Mouse (Mus musculus) cerebellum, postnatal 25 days (tissue): Measurements from ENCODE around the gene Phlda2.

Source experiments
- DNase-seq, 2 experiments: peaks; one replicate each; pipeline ENCODE4 v3.0.0; 2021; ENCODE audit warnings: mixed read lengths in 2 of 2

Gene Phlda2

DNA sequence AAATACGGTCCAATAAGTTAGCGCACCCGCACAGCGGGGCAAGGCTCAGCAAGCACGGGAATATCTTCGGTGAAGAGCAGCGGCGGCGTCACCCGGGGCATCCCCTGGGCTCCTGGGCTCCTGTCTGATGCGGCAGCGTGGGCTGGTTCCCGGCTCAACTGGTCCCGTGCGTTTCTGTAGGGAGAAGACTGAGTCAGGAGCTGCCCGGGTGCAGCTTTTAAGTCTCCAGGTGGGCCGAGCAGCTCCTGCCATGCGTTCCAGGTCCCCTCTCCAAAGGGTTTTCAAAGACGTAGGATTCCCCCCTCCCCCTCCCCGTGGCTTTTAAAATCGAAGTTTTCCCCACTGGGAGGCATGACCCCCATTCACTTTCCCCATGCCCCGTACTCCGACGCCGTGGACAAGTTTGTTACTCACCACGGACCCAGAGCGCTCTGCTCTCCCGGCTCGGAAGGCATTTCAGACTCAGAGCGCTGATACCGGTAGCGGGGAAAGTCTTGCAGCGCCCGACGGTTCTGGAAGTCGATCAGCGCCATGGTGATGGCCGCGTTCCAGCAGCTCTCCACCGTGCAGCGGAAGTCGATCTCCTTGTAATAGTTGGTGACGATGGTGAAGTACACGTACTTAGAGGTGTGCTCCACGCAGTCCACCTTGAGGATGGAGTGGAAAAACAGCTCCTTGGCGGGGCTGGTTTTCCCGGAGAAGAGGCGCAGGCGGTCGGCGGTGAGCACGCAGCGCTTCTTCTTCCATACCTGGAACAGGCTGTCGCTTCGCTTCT, 1.1 kb downstream of the Phlda2 start:
- DNase-seq = peak; percentile 26 to 42

DNA sequence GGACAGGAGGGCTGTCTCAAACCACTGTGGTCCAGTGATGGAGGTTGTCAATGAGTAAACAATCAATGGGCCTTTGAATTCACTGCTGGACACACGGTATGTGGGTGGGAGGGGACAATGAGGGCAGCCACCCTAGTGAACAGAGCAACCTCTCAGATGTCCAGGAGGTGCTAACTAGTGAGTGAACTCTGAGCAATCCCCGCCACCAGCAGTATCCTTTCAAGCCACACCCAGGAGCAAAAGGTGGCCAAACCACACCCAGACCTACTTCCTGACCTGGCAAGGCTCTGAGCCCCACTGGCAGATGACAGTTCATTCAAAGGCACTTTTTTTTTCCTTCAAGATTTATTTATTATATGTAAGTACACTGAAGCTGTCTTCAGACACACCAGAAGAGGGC, 2.0 kb downstream of the Phlda2 start:
- no peak for DNase-seq

DNA sequence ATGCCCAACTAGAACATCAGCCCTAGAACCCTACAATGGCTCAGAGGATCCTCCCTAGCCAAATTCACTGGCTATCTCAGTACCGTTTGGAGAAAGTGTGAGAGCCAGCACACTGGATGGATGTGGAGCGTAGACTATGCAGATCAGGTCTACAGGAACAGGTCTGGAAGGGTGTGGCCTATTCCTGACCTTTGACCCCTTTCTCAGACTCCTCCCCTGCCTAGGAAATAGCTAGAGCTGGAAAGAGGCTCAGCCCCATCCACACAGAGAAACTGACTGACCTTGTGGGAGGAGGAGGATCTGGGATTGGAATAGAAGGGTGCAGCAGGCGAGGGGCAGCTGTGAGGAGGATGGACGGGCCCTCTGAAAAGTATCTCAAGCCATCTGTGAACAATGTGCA, 4.4 kb downstream of the Phlda2 start:
- no peak for DNase-seq

DNA sequence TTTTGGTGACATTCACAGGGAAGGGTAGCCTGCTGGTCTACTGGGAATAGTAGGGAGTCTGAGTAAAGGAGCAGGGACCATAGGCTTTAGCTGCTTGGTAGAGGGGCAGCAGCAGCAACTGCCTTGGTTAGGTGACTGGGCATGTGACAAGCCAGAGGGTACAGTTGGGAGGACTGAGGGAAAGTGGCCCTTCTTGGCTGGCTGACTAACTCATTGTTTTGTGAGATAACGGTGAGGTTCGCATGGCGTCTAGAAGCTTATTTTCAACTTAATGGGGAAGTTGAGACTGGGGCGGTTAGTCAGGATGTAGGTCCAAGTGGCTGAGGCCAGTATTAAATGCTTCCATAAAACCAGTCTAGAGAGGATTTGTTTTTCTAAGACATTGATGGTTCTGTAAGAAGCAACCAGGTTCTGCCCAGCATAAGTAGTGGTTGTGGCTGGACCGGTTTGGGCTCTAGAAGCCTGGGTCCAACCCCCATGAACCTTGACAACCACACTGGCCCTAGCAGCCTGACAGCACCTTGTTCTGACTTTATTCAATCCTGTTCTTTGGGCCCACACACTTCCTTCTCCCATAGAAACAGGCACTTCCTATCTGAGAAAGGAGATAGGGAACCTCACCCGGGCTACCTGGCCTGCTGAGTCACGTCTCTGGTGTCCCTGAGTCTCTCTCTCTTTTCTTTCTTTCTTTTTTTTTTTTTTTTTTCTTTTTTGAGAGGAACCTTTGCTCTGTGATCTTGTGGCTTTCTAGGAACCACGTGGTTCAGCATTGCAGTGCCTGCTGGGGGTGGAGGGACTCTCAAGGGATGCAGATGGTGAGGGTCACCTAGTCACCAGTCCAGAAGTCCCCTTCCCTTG, 7.6 kb downstream of the Phlda2 start:
- DNase-seq = no peak

DNA sequence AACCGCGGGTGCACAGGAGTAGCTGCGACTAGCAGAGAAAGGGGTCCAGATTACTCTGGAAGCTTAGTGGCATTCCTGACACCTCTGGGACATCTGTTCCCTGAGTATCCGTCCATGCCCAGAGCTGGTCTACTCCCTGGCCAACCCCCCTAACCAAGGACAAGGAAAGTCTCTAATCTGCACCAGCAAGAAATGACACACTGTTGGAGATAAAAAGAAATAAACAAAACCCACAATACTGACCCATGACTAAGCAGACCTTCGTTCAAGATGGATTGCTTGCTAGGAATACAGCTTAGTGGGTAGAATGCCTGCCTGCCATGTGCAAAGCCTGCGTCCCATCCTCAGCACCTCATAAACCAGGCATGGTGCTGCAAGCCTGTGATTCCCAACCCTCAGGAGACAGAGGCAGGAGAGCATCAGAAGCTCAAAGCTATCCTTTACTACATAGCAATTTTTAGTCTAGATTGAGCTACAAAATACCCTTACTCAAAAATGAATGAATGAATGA, 9.3 kb downstream of the Phlda2 start:
- no peak for DNase-seq

DNA sequence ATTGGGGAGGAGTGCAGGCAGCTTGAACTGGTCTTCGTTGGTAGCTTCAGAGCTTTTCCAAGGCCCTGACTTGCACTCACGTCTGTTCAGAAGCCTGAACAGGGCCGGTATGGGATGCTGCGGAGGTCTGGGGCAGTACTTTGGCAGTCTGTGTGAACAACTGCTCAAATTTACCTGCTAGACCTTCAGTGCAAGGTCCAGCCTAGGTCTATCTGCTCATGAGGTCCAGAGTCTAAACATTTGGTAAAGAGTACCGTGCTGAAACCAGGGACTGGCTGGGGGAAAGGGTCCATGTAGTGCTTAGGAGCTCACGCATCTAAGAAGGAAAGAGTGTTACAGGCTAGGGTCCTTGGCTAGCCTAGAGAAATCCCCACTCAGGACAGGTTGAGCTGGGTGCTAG, 13.2 kb downstream of the Phlda2 start:
- DNase-seq = no peak

DNA sequence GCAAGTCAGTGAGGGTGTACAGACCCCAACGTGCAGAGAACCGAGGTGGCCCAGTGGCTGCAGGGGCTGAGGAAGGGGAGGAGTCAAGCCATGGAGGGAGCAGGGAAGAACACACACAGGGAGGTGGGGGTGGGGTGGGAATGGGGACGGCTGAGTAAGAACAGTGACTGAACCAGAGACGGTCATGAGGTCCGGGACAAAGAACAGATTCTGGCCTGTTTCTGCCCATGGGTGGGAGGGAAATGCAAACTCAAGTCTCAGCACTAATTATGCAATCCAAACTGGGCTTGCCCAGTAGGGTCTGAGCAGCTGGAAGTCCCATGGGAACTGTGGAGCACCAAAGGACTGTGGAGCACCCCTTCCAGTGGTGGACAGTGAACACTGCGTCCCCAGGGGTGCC, 20.4 kb downstream of the Phlda2 start:
- no peak for DNase-seq

DNA sequence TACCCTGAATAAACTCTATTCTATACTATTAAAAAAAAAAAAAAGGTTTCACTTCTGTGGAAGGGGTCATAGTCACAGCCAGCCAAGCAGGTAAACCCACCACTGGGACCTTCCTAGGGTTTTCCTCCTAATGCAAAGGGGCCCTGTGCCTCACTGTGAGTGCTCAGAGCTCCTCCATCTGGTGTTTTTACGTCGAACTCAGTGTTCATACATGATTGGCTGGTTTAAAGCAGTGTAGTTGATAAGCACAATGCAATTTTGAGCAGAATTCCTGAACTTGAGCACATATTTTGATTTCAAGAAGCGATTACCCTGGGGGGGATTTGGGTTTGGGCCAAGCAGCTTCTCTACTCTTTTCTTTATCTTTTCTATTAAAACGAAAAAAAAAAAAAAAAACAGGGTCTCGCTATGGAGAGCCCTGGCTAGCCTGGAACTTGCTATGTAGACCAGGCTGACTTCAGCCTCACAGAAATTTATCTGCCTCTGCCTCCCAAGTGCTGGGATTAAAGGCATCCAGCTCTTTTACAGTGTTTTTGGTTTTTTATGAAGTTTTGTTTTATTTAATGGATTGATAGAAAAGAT, 21.1 kb downstream of the Phlda2 start:
- DNase-seq = no peak

DNA sequence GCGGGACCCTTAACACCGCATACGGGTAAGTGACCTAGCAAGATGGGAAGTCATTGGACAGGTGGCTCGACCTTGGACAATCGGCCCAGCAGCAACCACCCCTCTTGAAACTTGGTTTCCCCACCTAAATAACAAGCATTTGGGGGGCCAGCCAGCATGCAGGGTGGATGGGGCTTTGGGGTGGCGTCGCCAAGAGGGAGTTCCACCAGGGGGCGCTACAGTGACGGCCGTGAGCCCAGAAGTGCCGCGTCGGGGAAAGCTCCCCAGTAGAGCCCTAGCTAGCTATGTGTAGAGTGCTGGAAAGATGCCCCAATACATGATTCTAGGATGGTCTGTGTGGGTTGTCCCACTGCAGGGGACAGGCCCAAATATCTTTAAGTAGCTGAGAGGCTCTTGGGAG, 22.5 kb downstream of the Phlda2 start:
- peak in 1 of 2 experiments; percentile 68 for DNase-seq

DNA sequence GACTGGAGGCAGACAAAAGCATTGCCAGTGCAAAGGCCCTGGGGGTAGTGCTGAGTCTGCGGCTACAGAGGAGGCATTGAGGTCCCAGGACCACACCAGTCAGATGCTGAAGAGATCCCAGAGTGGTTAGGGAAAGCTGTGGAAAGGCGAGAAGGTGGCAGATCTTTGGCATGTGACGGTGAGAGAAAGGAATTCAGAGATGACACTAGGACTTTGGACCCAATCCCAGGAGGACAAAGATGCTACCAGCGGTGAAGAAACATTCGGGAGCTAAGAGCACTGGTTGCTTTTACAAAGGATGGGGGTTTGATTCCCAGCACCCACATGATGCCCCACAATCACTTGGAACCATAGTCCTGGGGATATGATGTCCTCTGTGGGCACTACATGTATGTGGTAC, 25.1 kb downstream of the Phlda2 start:
- DNase-seq = no peak

DNA sequence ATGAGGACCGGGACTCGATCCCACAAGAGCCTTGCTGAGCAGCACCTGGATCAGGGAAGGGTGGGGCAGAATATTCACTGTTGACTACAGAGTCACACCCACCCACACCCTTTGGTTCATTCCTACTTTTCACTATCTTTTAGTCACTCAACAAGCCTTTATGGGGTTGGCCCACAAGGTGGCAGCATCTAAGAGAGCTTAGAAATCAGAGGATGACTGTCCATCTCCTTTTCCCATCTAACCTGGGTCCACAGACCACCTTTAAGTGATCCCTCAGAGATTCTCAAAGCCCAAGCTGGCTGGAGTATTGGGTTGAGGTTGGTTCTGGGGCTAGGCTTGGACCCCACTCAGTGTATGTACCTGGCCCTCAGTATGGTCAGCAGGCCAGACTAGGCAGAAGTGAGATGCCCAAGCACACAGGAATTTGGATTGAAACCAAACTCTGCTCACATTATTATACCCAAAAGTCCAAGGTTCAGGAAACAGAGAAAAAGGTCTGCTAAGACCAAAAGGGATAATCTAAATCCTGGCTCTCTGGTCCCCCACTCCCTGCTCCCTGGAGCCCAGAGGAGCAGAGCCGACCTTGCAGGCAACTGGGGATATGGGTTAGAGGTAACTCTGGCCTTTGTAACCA, 26.1 kb downstream of the Phlda2 start:
- no peak for DNase-seq

DNA sequence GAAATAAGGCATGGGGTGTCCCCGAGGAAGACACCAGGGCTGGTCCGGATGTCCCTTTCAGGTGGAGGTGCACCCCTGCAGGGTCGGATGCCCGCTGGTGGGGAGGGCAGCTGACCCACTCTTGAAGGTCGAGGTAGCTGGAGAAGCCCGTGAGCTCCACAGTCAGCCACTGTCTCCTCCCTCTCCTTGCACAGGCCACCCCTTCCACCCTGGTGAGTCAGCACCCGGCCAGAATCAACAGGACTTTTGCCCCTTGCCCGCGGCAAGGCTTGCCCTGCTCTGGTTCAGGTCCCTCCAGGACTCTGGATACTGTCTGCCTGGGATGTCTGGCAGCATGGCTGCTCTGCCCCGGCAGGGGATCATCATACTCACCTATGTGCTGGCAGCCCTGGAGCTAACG, 27.1 kb downstream of the Phlda2 start:
- DNase-seq = no peak

DNA sequence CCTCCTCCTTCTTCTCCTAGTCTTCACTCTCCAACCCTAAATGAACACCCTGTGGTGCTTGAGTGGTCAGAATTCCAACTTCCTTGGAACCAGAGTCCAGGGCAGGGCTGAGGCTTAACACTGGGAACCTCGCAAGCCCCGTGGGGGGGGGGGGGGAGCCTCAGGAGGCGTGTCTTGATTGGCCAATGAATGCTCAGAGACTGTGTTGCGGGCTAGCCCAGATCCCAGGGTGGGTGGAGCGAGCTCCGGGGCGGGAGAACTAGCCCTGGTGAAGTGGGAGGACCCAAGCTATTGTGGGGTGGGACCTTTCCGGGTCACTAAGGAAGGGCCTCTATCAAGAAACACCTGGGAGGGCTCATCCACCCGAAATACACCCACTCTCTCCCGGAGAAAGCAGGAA, 28.1 kb downstream of the Phlda2 start:
- no peak for DNase-seq

DNA sequence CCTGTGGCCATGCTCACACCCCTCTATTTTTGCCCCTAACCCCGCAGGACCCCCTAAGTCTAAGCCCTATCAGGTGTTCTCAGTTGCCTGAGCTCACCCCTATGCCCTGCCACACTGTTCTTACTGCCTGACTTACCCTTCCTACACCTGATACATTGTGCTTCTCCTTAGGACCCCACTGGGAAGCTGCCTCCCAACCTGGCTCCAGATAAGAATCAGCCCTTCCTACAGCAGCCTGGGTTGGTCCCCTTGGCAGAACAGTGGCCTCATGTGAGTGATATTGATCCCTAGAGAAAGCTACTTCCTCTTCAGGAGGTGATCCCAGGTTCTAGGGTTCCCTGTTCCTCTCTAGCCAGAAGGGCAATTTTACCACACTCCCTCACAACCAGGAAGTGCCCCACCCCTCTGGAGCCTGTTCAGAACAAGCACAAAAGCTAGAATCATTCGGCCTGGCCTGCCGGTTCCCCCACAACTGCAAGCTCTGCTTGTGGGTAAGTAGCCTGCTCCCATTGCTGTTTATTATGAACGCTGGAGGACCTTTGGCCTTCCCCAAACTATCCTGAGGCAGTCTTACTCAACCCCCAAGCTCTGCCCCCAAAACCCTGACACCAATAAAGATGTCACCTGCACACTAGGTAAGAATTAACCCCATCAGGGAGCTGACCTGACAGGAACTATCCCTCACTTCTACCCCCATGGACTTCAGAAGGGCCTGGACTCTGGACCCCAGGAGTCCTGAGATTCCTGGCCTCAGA, 29.4 kb downstream of the Phlda2 start, which contains the start of gene Slc22a18:
Gene Slc22a18, plus strand, starts transcription at position 390 of the 755 bp plus-strand sequence.
- no peak for DNase-seq

DNA sequence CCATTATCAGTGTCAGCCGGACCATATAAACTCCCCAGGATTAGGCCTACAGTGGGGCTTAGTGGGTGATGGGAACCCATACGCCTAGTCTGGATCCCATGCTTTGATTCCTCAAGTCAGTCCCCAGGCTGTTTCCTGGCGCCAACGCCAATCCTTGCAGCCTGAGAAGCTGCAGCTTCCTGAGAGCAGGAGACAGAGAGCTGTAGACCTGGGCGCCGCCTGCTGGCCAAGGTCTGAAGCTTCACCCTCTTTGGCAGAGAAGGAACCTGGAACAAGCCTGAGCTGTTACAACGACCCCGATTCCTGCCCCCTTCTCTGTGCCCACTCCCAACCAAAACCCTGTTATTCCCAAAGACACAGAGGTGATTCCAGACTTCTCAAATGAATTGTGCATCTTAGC, 33.0 kb downstream of the Phlda2 start:
- peak; percentile 80 to 88 for DNase-seq

DNA sequence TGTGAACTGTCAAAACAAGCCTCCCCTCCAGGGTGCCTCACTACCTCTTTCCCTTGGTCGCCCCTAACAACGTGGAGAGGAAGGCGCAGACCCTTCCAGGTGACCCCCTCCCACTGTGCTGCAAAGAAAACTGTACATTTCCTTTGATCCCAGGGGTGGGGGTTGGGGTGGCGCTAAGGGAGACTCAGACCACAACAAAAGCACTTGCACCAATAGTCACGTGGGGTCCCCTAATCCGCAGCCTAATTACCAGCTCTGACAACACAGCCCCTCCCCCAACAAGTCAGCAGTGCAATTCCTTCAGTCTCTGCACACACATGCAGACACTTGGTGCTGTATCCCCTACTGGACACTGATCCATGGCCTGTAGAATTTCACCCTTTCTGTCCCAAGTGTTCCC, 35.2 kb downstream of the Phlda2 start:
- DNase-seq = no peak

DNA sequence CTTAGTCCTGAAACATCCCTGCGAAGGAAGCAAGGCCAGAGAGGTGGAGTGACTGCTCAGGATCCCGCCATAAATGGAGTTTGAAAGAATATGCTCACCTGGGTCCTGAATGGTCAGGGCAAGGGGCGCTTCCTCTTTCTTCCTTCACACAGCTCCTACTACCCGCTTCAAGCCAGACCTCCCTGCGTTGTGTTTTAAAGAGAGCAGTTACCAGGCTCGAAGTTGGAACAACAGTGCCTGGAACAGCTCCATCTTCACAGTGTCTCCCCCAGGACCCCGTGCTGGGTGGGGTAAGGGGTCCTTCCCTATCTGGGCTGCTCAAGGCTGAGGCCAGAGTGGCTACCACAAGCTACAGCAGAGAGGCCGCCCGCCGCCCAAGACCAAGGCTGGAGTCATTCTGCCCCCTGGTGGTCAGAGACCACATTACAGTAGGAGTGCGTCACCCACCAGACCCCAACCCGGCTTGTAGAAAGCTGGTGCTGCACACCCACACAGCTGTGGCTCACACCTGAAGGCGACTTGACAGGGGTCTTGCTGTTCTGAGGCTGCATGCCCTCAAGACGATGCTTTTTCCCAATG, 36.8 kb downstream of the Phlda2 start:
- DNase-seq = peak; percentile 84 to 88

DNA sequence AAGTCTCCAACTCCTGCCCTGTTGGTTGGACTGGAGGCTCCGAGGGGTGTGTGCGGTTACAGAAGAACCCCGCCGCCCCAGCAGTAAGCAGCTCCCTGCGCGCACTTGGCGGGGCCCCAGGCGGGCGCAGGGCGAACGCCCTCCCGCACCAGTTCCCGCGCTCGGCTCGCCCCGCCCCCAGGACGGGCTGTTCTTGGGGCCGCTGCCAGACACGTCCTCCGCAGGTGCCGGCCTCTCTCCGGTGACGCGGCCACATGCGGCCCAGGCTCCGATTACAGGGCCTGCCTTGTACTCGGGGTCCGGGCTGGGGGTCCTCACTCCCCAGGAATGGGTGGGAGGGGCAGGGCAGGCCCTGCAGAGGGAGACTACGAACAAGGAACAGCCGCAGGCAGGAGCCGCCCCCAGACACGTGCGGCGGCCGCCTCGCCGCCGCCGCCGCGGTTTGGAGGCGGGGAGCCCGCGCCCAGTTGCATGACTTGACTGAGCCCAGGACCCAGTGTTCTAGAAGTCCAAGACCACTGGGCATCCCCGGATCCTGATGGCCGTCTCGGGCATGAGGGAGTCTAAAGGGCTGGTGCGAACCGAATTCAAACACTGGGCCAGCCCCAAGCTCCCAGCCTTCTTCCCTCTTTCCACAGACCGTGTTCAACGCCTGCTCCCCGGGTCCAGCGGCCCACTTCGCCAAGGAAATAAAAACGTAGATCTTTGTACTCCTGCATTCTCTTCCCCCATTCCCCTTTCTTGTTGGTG, 38.0 kb downstream of the Phlda2 start:
- peak in 1 of 2 experiments; percentile 44 for DNase-seq

DNA sequence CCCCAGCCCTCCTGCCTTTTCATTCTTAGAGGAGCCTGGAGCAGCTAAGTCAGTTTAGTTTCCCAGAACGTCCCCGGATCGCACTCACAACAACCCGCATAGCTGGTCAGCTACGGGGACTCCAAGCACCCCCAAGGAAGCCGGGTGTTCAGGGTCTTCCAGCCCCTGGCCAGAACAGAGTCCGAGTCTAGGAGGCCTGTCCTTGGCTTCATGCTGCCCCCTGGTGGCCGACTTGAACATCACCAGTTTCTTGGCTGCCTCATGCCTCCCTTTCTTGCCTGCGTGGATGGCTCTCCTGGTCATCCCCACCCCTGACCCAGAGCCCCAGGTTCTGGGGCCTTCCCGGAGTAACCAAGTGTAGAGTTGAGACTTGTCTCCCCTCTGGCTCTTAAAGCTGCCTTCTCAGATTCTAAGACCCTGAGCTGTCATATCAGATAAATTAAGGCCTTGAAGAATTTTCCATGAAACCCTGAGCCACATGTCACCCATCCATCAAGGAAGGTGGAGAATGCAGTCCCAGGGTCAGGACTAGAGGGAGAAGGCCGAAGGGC, 39.0 kb downstream of the Phlda2 start:
- DNase-seq = peak; percentile 85 to 91

DNA sequence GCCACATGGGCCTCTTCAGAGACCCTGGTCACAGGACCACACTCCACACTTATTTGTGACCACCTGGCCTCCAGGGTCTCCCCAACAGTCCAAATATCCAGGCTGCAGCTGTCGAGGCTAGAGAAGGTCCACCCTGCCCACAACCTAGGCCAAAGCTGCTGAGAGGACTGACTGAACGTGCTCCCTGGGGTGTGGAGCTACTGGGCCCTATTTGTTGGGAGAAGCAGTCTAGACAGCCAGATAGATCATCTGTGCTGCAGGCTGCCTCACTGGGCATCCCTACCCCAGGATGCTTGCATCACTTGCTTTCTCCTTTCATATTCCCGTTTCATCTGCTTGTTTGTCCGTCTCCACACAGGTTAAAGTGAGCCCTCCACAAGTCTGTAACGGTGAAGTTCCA, 40.4 kb downstream of the Phlda2 start:
- no peak for DNase-seq

DNA sequence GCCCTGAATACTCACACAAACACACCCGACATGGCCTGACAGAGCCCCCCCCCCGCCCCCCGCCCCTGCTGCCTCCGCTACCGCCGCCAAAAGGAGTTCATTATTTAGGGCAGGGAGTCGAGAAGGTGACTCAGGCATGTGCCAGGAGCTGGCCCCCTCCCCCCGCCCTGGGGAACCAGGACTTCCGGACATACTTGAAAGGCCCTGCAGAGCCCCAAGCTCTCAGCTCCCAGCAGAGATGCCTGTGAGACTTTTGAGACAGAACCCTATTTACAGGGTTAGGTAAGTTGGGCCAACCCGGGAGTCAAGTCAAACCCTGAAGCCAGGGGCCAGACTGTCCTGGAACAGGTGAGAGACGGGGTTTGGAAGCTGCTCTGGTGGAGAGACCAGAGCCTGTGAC, 41.0 kb downstream of the Phlda2 start:
- no peak for DNase-seq
